Mouse (Mus musculus) layer of hippocampus, adult 2 months (tissue): ENCODE measurements around the gene Prkce. TPM values are rescaled to one million over a fixed set of nuclear protein-coding genes. Genes with fewer than 3 reads are reported as not detected.

Experiments used
- DNase-seq, 2 experiments: peaks; one replicate each; pipeline ENCODE4 v3.0.0; 2022; ENCODE audit warnings: low spot score in 2 of 2
- H3K27ac ChIP-seq: fragments of 200-600 bp; 2 replicates; pipeline ENCODE4 v1.8.1; 2022
- H3K4me3 ChIP-seq: fragments of 200-600 bp; 2 replicates; pipeline ENCODE4 v1.8.1; 2022; ENCODE audit warnings: mild to moderate bottlenecking
- CTCF ChIP-seq: fragments of 200-600 bp; conservative IDR thresholded peaks from 2 replicates; pipeline ENCODE4 v1.8.1; 2022; ENCODE audit warnings: antibody characterized with exemption, mild to moderate bottlenecking, moderate library complexity
- total RNA-seq, 2 experiments: library from RNA; stranded (reverse); gene quantifications; 2 replicates each; pipeline ENCODE4 v1.2.3; 2021

Gene Prkce
- total RNA-seq, 2 experiments from 2014 or later: 422 to 451 TPM

DNA sequence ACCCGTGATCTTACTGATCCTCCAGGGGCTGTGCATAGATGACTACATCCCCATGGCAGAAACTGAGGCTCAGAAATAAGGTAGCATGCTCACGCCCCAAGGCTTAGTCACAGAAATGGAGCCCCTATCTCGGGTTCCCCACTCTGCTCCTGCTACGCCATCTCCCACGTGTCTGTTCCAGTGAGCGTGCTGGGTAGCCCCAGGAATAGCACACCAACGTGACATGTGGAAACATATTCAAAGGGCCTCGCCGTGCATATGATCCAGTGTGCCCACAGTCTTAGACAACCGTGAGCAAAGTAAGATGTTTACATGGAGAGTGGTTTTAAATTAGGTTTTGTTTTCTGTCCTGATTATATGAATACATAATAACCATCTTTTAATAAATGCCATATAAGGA lies 315.1 kb downstream of the Prkce start:
- DNase-seq: no peak
- H3K4me3 ChIP-seq: no peak overlapping the region
- no peak for TF ChIP-seq CTCF
- peak overlapping the region; percentile 23; the same call in 1 of the 2 replicates for H3K27ac ChIP-seq

DNA sequence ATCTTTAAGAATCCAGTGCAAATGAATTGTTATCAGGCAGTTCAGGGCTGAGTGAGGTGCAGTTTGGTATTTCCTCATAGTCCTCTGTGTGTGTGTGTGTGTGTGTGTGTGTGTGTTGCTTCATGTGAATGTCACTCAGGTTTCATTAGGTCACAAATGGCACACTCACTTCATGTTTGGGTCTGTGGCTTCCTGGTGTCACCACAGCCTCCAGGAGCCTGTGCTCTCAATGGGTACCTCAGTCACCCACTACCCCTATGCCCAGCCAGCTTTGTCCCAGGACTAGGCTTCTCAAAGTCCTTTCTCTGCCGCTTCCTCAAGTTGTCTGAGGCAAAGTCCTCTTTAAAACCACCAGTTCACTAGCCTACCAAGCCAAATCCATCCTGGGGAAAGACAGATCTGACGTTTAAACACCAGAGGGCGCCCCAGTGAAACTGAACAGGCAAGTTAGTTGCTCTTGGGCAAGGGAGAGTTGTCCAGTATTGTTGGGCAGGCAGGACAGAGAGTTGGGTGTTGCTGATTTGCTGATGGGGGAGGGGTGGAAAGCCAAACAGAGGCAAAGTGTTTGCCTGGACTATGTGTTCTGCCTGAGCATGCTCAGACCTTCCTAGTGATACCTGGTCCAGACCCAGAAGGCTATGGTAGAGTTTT lies 316.6 kb downstream of the Prkce start:
- no peak overlapping the region for H3K27ac ChIP-seq
- DNase-seq: peak; percentile 81 to 86
- no peak overlapping the region for H3K4me3 ChIP-seq
- TF ChIP-seq CTCF: peak; percentile 89

DNA sequence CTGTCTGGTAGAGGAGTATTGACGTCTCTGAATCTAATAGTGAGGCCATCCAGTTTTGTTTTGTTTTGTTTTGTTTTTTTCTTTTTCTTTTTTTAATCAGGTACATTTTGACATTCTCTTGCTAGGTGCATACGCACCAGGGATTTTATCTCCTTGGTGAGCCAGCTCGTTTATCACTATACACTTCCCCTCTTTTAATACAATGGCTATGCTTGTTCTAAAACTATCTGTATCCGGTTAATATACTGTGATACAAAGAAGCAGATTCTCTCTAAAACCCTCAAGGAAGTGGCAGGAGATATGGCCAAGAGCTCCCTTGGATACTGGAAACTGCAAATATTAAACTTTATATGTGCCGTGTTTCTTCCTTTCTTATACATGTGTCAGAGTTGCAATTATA lies 319.1 kb downstream of the Prkce start:
- TF ChIP-seq CTCF: no peak
- no peak for DNase-seq

DNA sequence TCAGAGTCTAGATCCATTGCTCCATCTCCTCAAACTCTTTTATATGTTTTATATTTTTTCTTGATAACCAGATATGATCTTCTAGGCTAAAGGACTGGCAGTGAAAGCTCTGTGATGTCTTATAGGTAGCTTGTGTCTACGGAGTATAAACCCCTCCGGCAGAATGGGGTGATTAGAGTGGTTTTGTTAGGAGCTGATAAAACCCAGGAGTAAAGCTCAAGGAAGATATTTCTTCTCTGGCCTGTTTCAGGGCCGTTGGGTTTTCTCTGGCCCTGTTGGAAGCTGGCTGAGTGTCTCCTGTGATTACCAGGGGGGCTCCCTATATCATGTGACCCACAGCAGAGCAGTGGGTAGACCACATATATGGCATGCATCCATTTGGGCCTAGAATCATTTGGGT lies 319.9 kb downstream of the Prkce start:
- DNase-seq: no peak
- no peak overlapping the region for H3K4me3 ChIP-seq
- TF ChIP-seq CTCF: no peak
- H3K27ac ChIP-seq: no peak overlapping the region

More for the DNA sequence above, 319.1 kb downstream of the Prkce start:
- Histone ChIP-seq H3K27ac (no peak overlapping the region), H3K4me3 (no peak overlapping the region)

DNA sequence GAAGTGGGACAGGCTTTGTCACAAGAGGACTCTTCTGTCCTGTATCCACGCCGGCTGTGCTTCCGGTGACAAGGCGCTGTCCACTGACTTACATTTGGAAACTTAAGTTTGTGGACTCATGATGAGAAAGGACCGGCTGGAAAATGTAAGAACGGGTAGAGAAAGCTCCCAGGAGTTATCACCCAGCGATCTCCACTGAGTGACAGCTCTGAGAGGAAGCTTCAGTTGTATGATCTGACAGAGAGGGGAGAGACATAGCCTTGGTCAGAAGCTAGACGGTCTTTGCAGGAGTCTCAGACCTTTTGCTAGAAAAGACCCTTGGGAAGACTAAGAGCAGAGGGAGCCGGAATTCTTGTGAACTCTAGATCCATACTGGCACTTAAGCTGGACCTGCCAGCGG lies 322.2 kb downstream of the Prkce start:
- Histone ChIP-seq H3K27ac (no peak overlapping the region), H3K4me3 (no peak overlapping the region)
- DNase-seq: no peak
- TF ChIP-seq CTCF: no peak

DNA sequence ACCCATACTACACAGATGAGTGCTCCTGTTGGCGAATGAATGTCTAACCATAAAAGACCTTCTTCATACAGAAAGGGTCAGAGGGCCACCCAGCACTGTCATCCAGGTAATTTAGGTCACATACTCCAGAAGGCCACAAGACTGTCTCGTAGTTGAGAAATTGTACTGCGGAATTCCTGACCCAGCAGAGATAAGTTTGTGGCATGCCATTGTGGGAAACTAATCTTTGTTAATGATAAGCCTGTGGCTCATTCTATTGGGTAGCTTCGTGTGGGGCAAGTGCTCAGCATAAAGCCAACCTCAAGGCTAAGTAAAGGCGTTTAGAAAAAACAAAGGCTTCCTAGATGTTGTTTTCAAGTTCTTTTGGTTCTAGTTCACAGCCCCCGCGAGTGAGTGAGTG lies 324.8 kb downstream of the Prkce start:
- Histone ChIP-seq H3K4me3 (no peak overlapping the region), H3K27ac (no peak overlapping the region)
- DNase-seq: no peak
- TF ChIP-seq CTCF: no peak

GRCm38 (mm10) chr17:86493891-86494420 lies 326.4 kb downstream of the Prkce start:
- no peak for DNase-seq
- H3K4me3 ChIP-seq: no peak overlapping the region
- TF ChIP-seq CTCF: no peak
- H3K27ac ChIP-seq: no peak overlapping the region

- H3K27ac ChIP-seq: 0 out of 2 replicates have a peak overlapping the region, but pooled peaks have one; percentile 0
- TF ChIP-seq CTCF: no peak
- no peak for DNase-seq
- H3K4me3 ChIP-seq: no peak overlapping the region
Observed at GRCm38 (mm10) chr17:86494494-86494893, 326.9 kb downstream of the Prkce start.

GRCm38 (mm10) chr17:86494895-86495294 lies 327.3 kb downstream of the Prkce start:
- no peak for DNase-seq
- H3K4me3 ChIP-seq: no peak overlapping the region
- TF ChIP-seq CTCF: peak; percentile 63
- H3K27ac ChIP-seq: 0 out of 2 replicates have a peak overlapping the region, but pooled peaks have one; percentile 0

- DNase-seq: peak; percentile 64 to 72
- TF ChIP-seq CTCF: peak; percentile 88
- Histone ChIP-seq H3K27ac (no peak overlapping the region), H3K4me3 (no peak overlapping the region)
Observed at GRCm38 (mm10) chr17:86496123-86496771, 328.7 kb downstream of the Prkce start.

- H3K4me3 ChIP-seq: no peak overlapping the region
- H3K27ac ChIP-seq: no peak overlapping the region
- no peak for TF ChIP-seq CTCF
- no peak for DNase-seq
Observed at GRCm38 (mm10) chr17:86497302-86497701, 329.7 kb downstream of the Prkce start.

GRCm38 (mm10) chr17:86499359-86500045 lies 331.9 kb downstream of the Prkce start:
- Histone ChIP-seq H3K27ac (peak overlapping the region; percentile 77), H3K4me3 (no peak overlapping the region)
- DNase-seq: no peak
- no peak for TF ChIP-seq CTCF

- no peak for TF ChIP-seq CTCF
- H3K27ac ChIP-seq: no peak overlapping the region
- no peak overlapping the region for H3K4me3 ChIP-seq
- DNase-seq: no peak
Observed at GRCm38 (mm10) chr17:86501393-86501792, 333.8 kb downstream of the Prkce start.
